7 mouse cellular contexts compared by ENCODE assay signal in the genomic region with DNA sequence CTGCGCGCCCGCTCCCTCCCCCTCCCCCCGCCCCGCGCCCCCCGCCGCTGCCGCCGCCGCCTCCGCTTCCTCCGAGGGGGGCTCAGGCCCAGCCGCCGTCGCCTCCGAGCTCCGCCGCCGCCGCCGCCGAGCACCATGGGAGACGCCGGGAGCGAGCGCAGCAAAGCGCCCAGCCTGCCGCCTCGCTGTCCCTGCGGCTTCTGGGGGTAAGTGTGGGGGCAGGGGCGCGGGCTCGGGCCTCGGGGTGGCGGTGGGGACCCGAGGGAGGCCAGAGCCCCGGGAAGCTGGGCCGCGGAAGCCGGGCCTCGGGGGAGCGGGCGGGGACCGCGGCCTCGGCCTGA. TPM values are rescaled to one million over a fixed set of nuclear protein-coding genes. Genes with fewer than 3 reads are reported as not detected.
DNase-seq lines count a peak whose midpoint lies in the region; ATAC-seq and TF ChIP-seq lines count a peak whose summit lies in the region.

No protein-coding gene starts in this region.

- no peaks in the 10 kb centered on the region for H3K27me3 ChIP-seq in lung, embryonic 16.5 days (ENCODE audit: control insufficient read depth, insufficient read depth, low read depth, low read length)
- H3K27me3 ChIP-seq in limb, embryonic 10.5 days (ENCODE audit: low read depth, poor library complexity, severe bottlenecking): no peaks in the 10 kb centered on the region

- H3K4me1 ChIP-seq in lung, embryonic 16.5 days (replicated peaks; ENCODE audit: control insufficient read depth, insufficient read depth, low read length): peaks cover 31% of the 10 kb centered on the region
- H3K4me1 ChIP-seq in embryonic fibroblast, embryonic 13.5 days (ENCODE audit: control insufficient read depth, insufficient read depth, low read length): peaks cover 14% of the 10 kb centered on the region
- H3K4me1 ChIP-seq in limb, embryonic 10.5 days: peaks cover 40% of the 10 kb centered on the region
- peaks cover 15% of the 10 kb centered on the region for H3K4me1 ChIP-seq in olfactory bulb, adult 2 months (ENCODE audit: control insufficient read depth, insufficient read depth, low read length)

- H3K9ac ChIP-seq in lung, embryonic 16.5 days (ENCODE audit: low read length): peak overlapping the region; percentile 91

- H3K36me3 ChIP-seq in lung, embryonic 16.5 days (ENCODE audit: control insufficient read depth, insufficient read depth, low read length): no peaks in the 10 kb centered on the region
- peaks cover 22% of the 10 kb centered on the region for H3K36me3 ChIP-seq in limb, embryonic 10.5 days

- ATAC-seq in lung, embryonic 16.5 days (ENCODE audit: low read depth): peak; percentile 13

- WGBS in lung, embryonic 16.5 days: 0% methylated on average over 23 of the region's 47 CpGs
- WGBS in limb, embryonic 10.5 days: 1% methylated on average over 29 of the region's 47 CpGs
- WGBS in olfactory bulb, adult 2 months: 3% methylated on average over 32 of the region's 47 CpGs

- no peaks in the 10 kb centered on the region for H3K9me3 ChIP-seq in lung, embryonic 16.5 days (ENCODE audit: control insufficient read depth, low read length)
- no peaks in the 10 kb centered on the region for H3K9me3 ChIP-seq in limb, embryonic 10.5 days (replicated peaks)

- no peak for TF ChIP-seq POLR2A in embryonic fibroblast, embryonic 13.5 days (IDR thresholded peaks at IDR 0.05; ENCODE audit: low read depth, low read length)
- no peak for TF ChIP-seq POLR2A in olfactory bulb, adult 2 months (IDR thresholded peaks at IDR 0.05; ENCODE audit: insufficient read depth, low read depth, low read length)

- peak overlapping the region; percentile 73 for H3K4me3 ChIP-seq in lung, embryonic 16.5 days (ENCODE audit: low read length)
- H3K4me3 ChIP-seq in embryonic fibroblast, embryonic 13.5 days (ENCODE audit: insufficient read depth, low read length): peak overlapping the region; percentile 75
- H3K4me3 ChIP-seq in limb, embryonic 10.5 days: peak overlapping the region; percentile 100
- peak overlapping the region; percentile 60 for H3K4me3 ChIP-seq in olfactory bulb, adult 2 months (ENCODE audit: insufficient read depth, low read depth, low read length)

- H3K4me2 ChIP-seq in lung, embryonic 16.5 days (ENCODE audit: low read depth, low read length): peak overlapping the region; percentile 68

- no peak for DNase-seq in lung, postnatal 10 days
- no peak for DNase-seq in limb, embryonic 10.5 days (ENCODE audit: low spot score)
- DNase-seq in layer of hippocampus, postnatal 14 days (ENCODE audit: low spot score in 2 of 2): no peak
- no peak for DNase-seq in cerebellum, adult 11 months

- H3K27ac ChIP-seq in lung, embryonic 16.5 days (ENCODE audit: low read length): peak overlapping the region; percentile 100
- 0 out of 2 replicates have a peak overlapping the region, but pooled peaks have one; percentile 50 for H3K27ac ChIP-seq in embryonic fibroblast, embryonic 13.5 days (ENCODE audit: insufficient read depth, low read length)
- H3K27ac ChIP-seq in limb, embryonic 10.5 days: peak overlapping the region; percentile 100
- no peak overlapping the region for H3K27ac ChIP-seq in olfactory bulb, adult 2 months (ENCODE audit: insufficient read depth, low read depth, low read length)

- no peak for TF ChIP-seq CTCF in embryonic fibroblast, embryonic 13.5 days (IDR thresholded peaks at IDR 0.05; ENCODE audit: borderline replicate concordance, insufficient read depth, low read length)
- TF ChIP-seq CTCF in olfactory bulb, adult 2 months (IDR thresholded peaks at IDR 0.05; ENCODE audit: insufficient read depth, low read depth, low read length): no peak

RNA-seq across cellular contexts. Expression of gene Zfand3, which starts 0.5 kb away (rescaled TPM):
- polyA plus RNA-seq in lung, embryonic 16.5 days (2015; fragmentation: Nextera tagmentation; extraction: Ambion mirVana): 52.8 and 57.4 TPM in 2 replicates
- 151 and 158 TPM in 2 replicates for polyA plus RNA-seq in embryonic fibroblast, embryonic 13.5 days (2011; ENCODE audit: insufficient read length, low read depth, missing spikeins)
- 53.9 and 62.8 TPM in 2 replicates for polyA plus RNA-seq in limb, embryonic 10.5 days (2016; fragmentation: Nextera tagmentation; extraction: Ambion mirVana)
- not detected in 2 replicates for polyA plus RNA-seq in olfactory bulb, adult 2 months (2012; ENCODE audit: insufficient read depth, insufficient read length, low replicate concordance, missing spikeins)
- 100 to 1,000 TPM; 117 to 122 TPM for total RNA-seq in layer of hippocampus, postnatal 14 days (2021)

RNA-seq across cellular contexts. Expression of gene Mdga1, which starts 35.2 kb away (rescaled TPM):
- polyA plus RNA-seq in lung, embryonic 16.5 days (2015; fragmentation: Nextera tagmentation; extraction: Ambion mirVana): 3.3 and 3.6 TPM in 2 replicates
- polyA plus RNA-seq in embryonic fibroblast, embryonic 13.5 days (2011; ENCODE audit: insufficient read length, low read depth, missing spikeins): 7.6 and 9.9 TPM in 2 replicates
- polyA plus RNA-seq in limb, embryonic 10.5 days (2016; fragmentation: Nextera tagmentation; extraction: Ambion mirVana): 1.2 and 4.0 TPM in 2 replicates
- not detected in 2 replicates for polyA plus RNA-seq in olfactory bulb, adult 2 months (2012; ENCODE audit: insufficient read depth, insufficient read length, low replicate concordance, missing spikeins)
- 10 to 100 TPM; 61.1 to 68.7 TPM for total RNA-seq in layer of hippocampus, postnatal 14 days (2021)
